Mouse (Mus musculus): ENCODE results near the gene Galnt14. TPM values are rescaled to one million over a fixed set of nuclear protein-coding genes. Genes with fewer than 3 reads are reported as not detected.

The Galnt14 gene
- polyA plus RNA-seq, 1 experiment: not detected

GRCm38 (mm10) chr17:73636988-73637387, 73.3 kb downstream of the Galnt14 start:
- no peak overlapping the region for H3K4me3 ChIP-seq (ENCODE audit: insufficient read depth, low read length)
- H3K4me1 ChIP-seq (ENCODE audit: control insufficient read depth, insufficient read depth, low read length): no peaks in the 10 kb centered on the region
- H3K27ac ChIP-seq (ENCODE audit: insufficient read depth, low read depth, low read length): no peak overlapping the region
- TF ChIP-seq CTCF (IDR thresholded peaks at IDR 0.05; ENCODE audit: low read depth, low read length): no peak
- no peak for TF ChIP-seq POLR2A (IDR thresholded peaks at IDR 0.05; ENCODE audit: borderline replicate concordance, low read depth, low read length)

- no peak overlapping the region for H3K4me3 ChIP-seq (ENCODE audit: insufficient read depth, low read length)
- no peak overlapping the region for H3K27ac ChIP-seq (ENCODE audit: insufficient read depth, low read depth, low read length)
- no peaks in the 10 kb centered on the region for H3K4me1 ChIP-seq (ENCODE audit: control insufficient read depth, insufficient read depth, low read length)
- TF ChIP-seq CTCF (IDR thresholded peaks at IDR 0.05; ENCODE audit: low read depth, low read length): no peak
- TF ChIP-seq POLR2A (IDR thresholded peaks at IDR 0.05; ENCODE audit: borderline replicate concordance, low read depth, low read length): no peak
These were observed 75.4 kb downstream of the Galnt14 start for GRCm38 (mm10) chr17:73634896-73635295.

GRCm38 (mm10) chr17:73633991-73634710, 76.1 kb downstream of the Galnt14 start:
- no peak overlapping the region for H3K4me3 ChIP-seq (ENCODE audit: insufficient read depth, low read length)
- no peak overlapping the region for H3K27ac ChIP-seq (ENCODE audit: insufficient read depth, low read depth, low read length)
- no peaks in the 10 kb centered on the region for H3K4me1 ChIP-seq (ENCODE audit: control insufficient read depth, insufficient read depth, low read length)
- TF ChIP-seq POLR2A (IDR thresholded peaks at IDR 0.05; ENCODE audit: borderline replicate concordance, low read depth, low read length) (no peak), CTCF (IDR thresholded peaks at IDR 0.05; ENCODE audit: low read depth, low read length) (no peak)

GRCm38 (mm10) chr17:73628263-73628914, 81.9 kb downstream of the Galnt14 start:
- Histone ChIP-seq H3K4me3 (ENCODE audit: insufficient read depth, low read length) (no peak overlapping the region), H3K27ac (ENCODE audit: insufficient read depth, low read depth, low read length) (no peak overlapping the region), H3K4me1 (ENCODE audit: control insufficient read depth, insufficient read depth, low read length) (no peaks in the 10 kb centered on the region)
- TF ChIP-seq POLR2A (IDR thresholded peaks at IDR 0.05; ENCODE audit: borderline replicate concordance, low read depth, low read length): no peak
- TF ChIP-seq CTCF (IDR thresholded peaks at IDR 0.05; ENCODE audit: low read depth, low read length): no peak

GRCm38 (mm10) chr17:73626912-73627311, 83.3 kb downstream of the Galnt14 start:
- no peak for TF ChIP-seq CTCF (IDR thresholded peaks at IDR 0.05; ENCODE audit: low read depth, low read length)
- TF ChIP-seq POLR2A (IDR thresholded peaks at IDR 0.05; ENCODE audit: borderline replicate concordance, low read depth, low read length): no peak
- no peak overlapping the region for H3K4me3 ChIP-seq (ENCODE audit: insufficient read depth, low read length)
- H3K27ac ChIP-seq (ENCODE audit: insufficient read depth, low read depth, low read length): no peak overlapping the region
- no peaks in the 10 kb centered on the region for H3K4me1 ChIP-seq (ENCODE audit: control insufficient read depth, insufficient read depth, low read length)

GRCm38 (mm10) chr17:73620049-73620448, 90.2 kb downstream of the Galnt14 start:
- H3K27ac ChIP-seq (ENCODE audit: insufficient read depth, low read depth, low read length): no peak overlapping the region
- H3K4me3 ChIP-seq (ENCODE audit: insufficient read depth, low read length): no peak overlapping the region
- TF ChIP-seq POLR2A (IDR thresholded peaks at IDR 0.05; ENCODE audit: borderline replicate concordance, low read depth, low read length): no peak
- TF ChIP-seq CTCF (IDR thresholded peaks at IDR 0.05; ENCODE audit: low read depth, low read length): no peak
- no peaks in the 10 kb centered on the region for H3K4me1 ChIP-seq (ENCODE audit: control insufficient read depth, insufficient read depth, low read length)

- H3K4me3 ChIP-seq (ENCODE audit: insufficient read depth, low read length): no peak overlapping the region
These were observed 107.4 kb downstream of the Galnt14 start for GRCm38 (mm10) chr17:73602552-73603478.

GRCm38 (mm10) chr17:73599923-73600322, 110.3 kb downstream of the Galnt14 start:
- no peak overlapping the region for H3K4me3 ChIP-seq (ENCODE audit: insufficient read depth, low read length)
- TF ChIP-seq CTCF (IDR thresholded peaks at IDR 0.05; ENCODE audit: low read depth, low read length) (no peak), POLR2A (IDR thresholded peaks at IDR 0.05; ENCODE audit: borderline replicate concordance, low read depth, low read length) (no peak)
- no peak overlapping the region for H3K27ac ChIP-seq (ENCODE audit: insufficient read depth, low read depth, low read length)
- no peaks in the 10 kb centered on the region for H3K4me1 ChIP-seq (ENCODE audit: control insufficient read depth, insufficient read depth, low read length)

More at GRCm38 (mm10) chr17:73602552-73603478, 107.4 kb downstream of the Galnt14 start:
- TF ChIP-seq POLR2A (IDR thresholded peaks at IDR 0.05; ENCODE audit: borderline replicate concordance, low read depth, low read length) (no peak), CTCF (IDR thresholded peaks at IDR 0.05; ENCODE audit: low read depth, low read length) (no peak)
- Histone ChIP-seq H3K4me1 (ENCODE audit: control insufficient read depth, insufficient read depth, low read length) (no peaks in the 10 kb centered on the region), H3K27ac (ENCODE audit: insufficient read depth, low read depth, low read length) (no peak overlapping the region)

GRCm38 (mm10) chr17:73592081-73592480, 118.2 kb downstream of the Galnt14 start:
- no peak for TF ChIP-seq POLR2A (IDR thresholded peaks at IDR 0.05; ENCODE audit: borderline replicate concordance, low read depth, low read length)
- no peak for TF ChIP-seq CTCF (IDR thresholded peaks at IDR 0.05; ENCODE audit: low read depth, low read length)
- no peak overlapping the region for H3K4me3 ChIP-seq (ENCODE audit: insufficient read depth, low read length)
- no peaks in the 10 kb centered on the region for H3K4me1 ChIP-seq (ENCODE audit: control insufficient read depth, insufficient read depth, low read length)
- no peak overlapping the region for H3K27ac ChIP-seq (ENCODE audit: insufficient read depth, low read depth, low read length)
